Mouse (Mus musculus) gastrocnemius, adult 18-20 months (tissue): ENCODE measurements around the gene Klrk1. TPM values are rescaled to one million over a fixed set of nuclear protein-coding genes. Genes with fewer than 3 reads are reported as not detected.
"Not testable (repeated sequence)": the region's sequence is repeated elsewhere in the genome, so short reads cannot be mapped to it uniquely, and the experiment has no call there.

Experiments
- DNase-seq: peaks from one replicate; pipeline ENCODE4 v3.0.0; 2021; ENCODE audit warnings: low spot score
- long read RNA-seq, 2 experiments: library from polyadenylated mRNA; stranded (forward); transcript quantifications; one replicate each; pipeline ENCODE4 v2.0.0; 2021
- total RNA-seq, 2 experiments: library from RNA; stranded (reverse); gene quantifications; 2 replicates each; pipeline ENCODE4 v1.2.3; 2021

Gene Klrk1
- not detected for total RNA-seq
- long read RNA-seq, experiment 1: 0 reads
- long read RNA-seq, experiment 2: 0 reads

DNA sequence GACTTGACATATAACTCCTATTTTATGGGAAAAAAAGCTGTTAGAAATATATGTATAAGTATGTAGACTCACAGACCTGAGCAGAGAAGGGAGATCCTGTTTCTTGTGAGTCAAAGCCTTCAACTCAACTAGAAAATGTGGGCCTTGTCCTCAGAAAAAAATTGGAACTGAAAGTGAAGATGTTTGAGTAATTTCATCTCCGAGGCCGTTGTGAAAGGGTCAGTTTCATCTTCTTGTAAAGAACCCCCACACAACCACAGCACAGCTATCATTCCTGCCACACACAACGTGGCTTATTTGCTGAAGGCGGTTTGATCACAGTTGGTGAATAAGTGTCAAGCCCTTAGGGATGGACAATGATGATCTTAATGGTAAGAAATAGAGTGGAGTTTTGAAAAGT, at the start of gene Klrk1:
Gene Klrk1 (minus strand): TSS at position 130 of the 400 bp plus-strand sequence.
- DNase-seq: no peak

DNA sequence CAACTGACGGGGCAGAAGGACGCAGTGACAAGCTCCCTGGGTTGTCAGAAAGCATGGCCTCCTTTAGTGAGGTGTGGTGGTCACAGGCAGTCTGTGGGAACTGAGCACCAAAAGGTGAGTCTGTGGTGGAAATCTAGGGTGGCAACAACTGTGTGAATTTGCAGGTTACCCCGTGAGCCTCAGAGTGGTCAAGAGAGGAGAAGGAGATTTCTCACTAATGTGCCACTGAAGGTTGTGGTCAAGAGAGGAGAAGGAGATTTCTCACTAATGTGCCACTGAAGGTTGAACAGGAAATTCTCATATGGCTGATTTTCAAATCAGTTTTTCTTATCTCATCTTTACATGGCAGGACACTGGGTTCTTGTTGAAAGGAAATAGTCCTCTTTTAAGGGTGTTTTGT, 37.6 kb upstream of the Klrk1 start:
- DNase-seq: not testable (repeated sequence)

DNA sequence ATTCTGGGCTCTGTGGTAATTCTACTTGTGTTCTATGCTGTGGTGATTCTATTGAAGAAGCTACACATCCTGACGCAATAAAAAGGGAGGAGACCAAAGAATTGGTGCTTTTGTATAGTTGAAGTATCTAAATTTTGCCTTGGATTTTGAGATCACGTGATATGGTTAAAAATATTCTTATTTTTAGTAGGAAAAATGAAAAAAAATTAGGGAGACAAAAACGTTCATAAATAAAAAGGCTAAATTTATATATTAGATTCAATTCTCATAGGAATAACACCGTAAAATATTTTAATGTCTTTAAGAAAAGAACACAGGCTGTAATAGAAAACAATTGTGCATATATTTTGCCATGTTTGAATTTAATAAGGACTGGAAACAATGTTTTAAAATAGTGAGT, 36.9 kb upstream of the Klrk1 start, which contains the start of gene Klrc2:
Gene Klrc2 (minus strand): TSS at position 101 of the 400 bp plus-strand sequence.
- not testable (repeated sequence) for DNase-seq

DNA sequence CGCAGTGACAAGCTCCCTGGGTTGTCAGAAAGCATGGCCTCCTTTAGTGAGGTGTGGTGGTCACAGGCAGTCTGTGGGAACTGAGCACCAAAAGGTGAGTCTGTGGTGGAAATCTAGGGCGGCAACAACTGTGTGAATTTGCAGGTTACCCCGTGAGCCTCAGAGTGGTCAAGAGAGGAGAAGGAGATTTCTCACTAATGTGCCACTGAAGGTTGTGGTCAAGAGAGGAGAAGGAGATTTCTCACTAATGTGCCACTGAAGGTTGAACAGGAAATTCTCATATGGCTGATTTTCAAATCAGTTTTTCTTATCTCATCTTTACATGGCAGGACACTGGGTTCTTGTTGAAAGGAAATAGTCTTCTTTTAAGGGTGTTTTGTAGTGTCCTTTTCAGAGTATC, 20.4 kb upstream of the Klrk1 start:
- DNase-seq: not testable (repeated sequence)

DNA sequence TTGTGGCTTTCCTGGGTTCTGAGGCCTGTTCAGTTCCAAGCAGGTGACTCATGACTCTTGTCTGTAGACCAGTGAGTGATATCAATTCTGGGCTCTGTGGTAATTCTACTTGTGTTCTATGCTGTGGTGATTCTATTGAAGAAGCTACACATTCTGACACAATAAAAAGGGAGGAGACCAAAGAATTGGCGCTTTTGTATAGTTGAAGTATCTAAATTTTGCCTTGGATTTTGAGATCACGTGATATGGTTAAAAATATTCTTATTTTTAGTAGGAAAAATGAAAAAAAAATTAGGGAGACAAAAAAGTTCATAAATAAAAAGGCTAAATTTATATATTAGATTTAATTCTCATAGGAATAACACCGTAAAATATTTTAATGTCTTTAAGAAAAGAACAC, 19.6 kb upstream of the Klrk1 start, which contains the start of gene Klrc3:
Gene Klrc3 (minus strand): TSS at position 101 of the 400 bp plus-strand sequence.
- not testable (repeated sequence) for DNase-seq

DNA sequence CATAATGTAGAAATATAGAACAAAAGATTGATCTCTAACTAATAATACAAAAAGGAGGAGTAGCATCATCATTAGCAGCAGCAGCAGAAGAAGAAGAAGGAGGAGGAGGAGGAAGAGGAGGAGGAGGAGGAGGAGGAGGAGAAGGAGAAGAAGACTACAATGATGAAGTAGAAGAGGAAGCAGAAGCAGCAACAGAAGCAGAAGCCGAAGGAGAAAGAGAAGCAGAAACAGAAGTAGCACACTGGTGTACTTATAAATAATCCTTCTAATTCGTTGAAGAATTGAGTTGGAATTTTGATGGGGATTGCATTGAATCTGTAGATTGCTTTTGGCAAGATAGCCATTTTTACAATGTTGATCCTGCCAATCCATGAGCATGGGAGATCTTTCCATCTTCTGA, 7.4 kb upstream of the Klrk1 start:
- DNase-seq: not testable (repeated sequence)

DNA sequence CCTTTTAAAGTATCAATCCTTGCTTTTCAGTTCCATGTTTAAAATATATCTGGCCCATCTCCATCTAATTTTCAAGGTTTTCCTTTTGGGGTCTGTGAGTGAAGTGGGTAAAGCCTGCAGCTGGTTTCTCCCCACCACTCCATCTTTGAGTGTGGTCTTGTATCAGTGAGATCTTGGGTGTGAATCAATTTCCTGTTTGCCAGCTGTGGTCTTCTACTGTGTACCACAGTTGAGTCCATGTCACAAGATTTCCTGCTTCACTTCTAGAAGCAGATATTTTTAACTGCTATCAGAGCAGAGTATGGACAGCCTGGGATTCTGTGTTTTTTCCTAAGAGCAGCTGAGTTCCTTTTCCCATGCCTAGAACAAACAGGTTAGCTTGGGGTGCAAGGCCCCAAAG, 15.3 kb downstream of the Klrk1 start:
- no peak for DNase-seq

DNA sequence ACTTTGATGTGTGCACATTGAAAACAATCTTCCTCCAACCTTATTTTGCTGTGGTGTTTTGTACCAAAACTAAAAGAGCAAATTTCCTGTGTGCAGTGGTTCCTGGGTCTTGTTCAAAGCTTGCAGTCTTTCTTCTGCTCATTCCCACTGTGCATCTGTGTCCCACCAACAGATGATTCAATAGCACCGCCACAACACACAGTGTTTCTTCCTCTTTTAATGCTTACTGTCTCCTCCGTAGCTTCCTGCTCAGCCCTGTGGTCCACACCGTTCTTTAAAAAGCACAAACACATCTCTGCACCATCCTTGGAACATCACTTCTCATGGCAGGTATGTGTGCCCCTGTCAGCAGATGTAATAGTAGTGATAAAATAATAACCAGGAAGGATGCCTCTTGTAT, 32.2 kb downstream of the Klrk1 start, which contains the start of gene Klrd1:
Gene Klrd1 (plus strand): TSS at position 275 of the 400 bp plus-strand sequence.
- no peak for DNase-seq

DNA sequence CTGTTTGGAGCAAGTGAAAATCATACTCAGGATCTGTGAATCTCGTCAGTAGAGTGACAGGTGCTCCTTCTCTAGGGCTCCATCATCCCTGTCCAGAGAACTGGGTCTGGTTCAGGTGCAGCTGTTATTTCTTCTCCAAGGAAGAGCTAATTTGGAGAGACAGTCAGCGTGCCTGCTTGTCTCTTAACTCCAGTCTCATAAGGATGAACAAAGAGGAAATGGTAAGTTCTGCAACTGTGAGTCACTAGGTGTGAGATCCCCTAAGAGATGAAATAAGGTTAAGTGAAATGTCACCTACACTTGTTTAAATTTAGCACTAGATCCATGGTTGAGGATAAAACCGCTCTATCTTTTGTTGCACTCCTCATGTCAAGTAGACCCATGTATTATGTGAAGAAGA, 40.6 kb downstream of the Klrk1 start:
- no peak for DNase-seq

DNA sequence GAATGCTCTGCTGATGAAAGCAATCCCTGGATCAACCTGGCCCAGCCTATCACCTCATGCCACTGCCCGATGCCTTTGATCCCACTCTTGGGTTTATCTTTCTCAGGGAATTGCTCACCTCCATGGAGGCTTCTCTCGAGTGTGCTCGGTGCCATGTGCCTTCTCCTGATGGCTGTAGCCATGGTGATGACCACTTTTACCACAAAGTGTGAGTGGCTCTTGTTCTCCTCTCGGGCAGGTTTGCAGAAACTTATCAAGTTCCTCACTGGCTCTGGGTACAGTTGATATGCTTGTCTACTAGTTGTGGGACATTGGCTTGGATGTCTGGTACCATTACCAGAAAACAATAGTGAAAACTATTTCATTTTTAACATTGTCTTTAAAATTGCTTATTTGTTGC, 41.8 kb downstream of the Klrk1 start:
- DNase-seq: no peak

DNA sequence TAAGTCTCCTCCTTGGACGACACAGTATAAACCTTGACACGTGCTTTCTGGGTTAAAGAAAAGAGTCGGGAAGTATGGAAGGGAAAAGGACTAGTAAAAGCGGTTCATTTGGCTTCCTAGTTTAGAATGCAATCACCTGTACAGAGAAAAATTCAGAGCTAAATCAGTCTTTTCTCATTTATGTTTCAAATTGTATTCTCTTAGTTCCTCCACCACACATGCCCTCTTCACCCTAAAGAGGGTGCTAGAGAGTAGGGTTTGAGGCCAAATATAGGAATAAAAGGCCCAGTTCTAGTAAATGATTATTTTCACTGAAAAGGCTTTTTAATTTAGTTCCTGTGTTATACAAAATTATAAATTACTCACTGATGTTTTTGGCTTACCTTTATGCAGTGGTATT, 42.4 kb downstream of the Klrk1 start:
- DNase-seq: no peak

DNA sequence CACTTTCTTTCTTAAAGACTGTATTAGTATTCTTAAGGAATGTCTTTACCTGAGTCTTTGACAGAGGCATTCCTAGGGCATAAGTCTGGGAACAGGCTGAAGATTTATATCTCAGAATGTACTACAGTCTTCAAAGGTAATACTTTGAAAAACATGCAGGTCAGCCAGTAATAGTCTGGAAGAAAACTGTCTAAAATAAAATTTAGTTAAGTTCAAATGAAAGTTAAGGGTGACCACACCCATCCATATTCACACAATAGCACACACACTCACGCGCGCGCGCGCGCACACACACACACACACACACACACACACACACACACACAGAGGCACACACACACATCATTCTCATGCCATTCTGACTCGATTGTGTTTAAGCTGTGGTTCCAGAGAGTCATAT, 46.1 kb downstream of the Klrk1 start, which contains the start of gene Klre1:
Gene Klre1 (plus strand): TSS at position 301 of the 400 bp plus-strand sequence.
- DNase-seq: no peak

DNA sequence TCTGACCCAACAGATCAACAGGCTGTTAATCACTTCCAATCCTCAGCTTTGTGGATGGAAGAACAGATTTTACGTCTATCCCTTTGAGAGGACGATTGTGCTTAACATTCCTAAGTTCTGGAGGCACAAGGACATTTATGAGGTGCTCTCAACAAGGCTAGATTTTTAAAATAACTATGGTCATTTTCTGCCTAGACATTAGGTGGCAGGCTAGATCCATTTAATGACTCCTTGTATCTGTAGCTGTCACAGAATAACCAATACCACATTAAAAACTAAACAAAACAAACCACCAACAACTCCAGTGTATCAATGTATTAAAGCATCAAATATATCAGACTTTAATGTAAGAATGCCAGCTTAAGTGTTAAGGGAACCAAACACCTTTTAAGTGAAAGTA, 48.3 kb downstream of the Klrk1 start:
- no peak for DNase-seq

DNA sequence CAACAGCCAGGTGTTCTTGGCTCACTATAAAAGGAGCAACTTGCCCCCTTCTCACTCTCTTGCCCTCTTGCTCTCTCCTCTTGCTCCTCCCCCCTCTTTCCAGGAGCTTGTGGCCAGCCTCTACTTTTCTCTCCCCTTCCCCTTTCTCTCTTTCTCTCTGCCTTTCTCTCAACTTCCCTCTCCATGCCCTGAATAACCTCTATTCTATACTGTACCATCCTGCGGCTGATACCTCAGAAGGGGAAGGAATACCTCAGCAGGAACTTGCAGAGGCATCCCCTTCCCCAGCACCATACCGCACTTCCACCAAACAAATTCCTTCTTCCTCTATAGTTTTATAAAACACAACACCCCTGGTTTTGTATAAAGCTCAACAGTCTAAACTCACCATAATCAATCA, 58.4 kb downstream of the Klrk1 start:
- DNase-seq: no peak

Other genes with a start within 250 kb of the Klrk1 start
- not detected for gene Clec12b, start 238.0 kb downstream of the Klrk1 start, total RNA-seq
- gene Clec1b, start 226.6 kb downstream of the Klrk1 start, total RNA-seq: not detected
- gene Clec9a, start 215.0 kb downstream of the Klrk1 start, total RNA-seq: not detected
- gene Clec1a, start 171.9 kb downstream of the Klrk1 start, total RNA-seq: 1 to 10 TPM; 1.6 to 1.8 TPM
- under 1 TPM in 1 of 2 experiments, not detected in 1; 0.31 TPM for gene Olr1, start 116.7 kb downstream of the Klrk1 start, total RNA-seq
- gene Tmem52b, start 111.3 kb downstream of the Klrk1 start, total RNA-seq: not detected
- 100 to 1,000 TPM in 1 of 2 experiments, 10 to 100 TPM in 1; 61.3 to 105 TPM for gene Gabarapl1, start 90.7 kb downstream of the Klrk1 start, total RNA-seq
- gene Klre1, start 46.0 kb downstream of the Klrk1 start, total RNA-seq: not detected
- not detected for gene Klrd1, start 32.1 kb downstream of the Klrk1 start, total RNA-seq
- gene Klrc3, start 19.5 kb upstream of the Klrk1 start, total RNA-seq: not detected
- not detected for gene Klrc2, start 36.8 kb upstream of the Klrk1 start, total RNA-seq
- gene Klrc1, start 55.1 kb upstream of the Klrk1 start, total RNA-seq: not detected
- not detected for gene Klri1, start 93.3 kb upstream of the Klrk1 start, total RNA-seq
- not detected for gene Klri2, start 116.6 kb upstream of the Klrk1 start, total RNA-seq
- gene Gm156, start 160.4 kb upstream of the Klrk1 start, total RNA-seq: not detected
- not detected for gene Gm17631, start 238.8 kb upstream of the Klrk1 start, total RNA-seq